Mouse (Mus musculus) NIH3T3 (cell line): ENCODE results near the gene Rnf217.
A peak's percentile ranks its signal among the peaks of the same experiment; 100 is the strongest.

ENCODE experiments used
- DNase-seq: peaks from one replicate; pipeline ENCODE4 v3.0.0-alpha.2; 2012; ENCODE audit warnings: low read depth

Gene Rnf217

DNA sequence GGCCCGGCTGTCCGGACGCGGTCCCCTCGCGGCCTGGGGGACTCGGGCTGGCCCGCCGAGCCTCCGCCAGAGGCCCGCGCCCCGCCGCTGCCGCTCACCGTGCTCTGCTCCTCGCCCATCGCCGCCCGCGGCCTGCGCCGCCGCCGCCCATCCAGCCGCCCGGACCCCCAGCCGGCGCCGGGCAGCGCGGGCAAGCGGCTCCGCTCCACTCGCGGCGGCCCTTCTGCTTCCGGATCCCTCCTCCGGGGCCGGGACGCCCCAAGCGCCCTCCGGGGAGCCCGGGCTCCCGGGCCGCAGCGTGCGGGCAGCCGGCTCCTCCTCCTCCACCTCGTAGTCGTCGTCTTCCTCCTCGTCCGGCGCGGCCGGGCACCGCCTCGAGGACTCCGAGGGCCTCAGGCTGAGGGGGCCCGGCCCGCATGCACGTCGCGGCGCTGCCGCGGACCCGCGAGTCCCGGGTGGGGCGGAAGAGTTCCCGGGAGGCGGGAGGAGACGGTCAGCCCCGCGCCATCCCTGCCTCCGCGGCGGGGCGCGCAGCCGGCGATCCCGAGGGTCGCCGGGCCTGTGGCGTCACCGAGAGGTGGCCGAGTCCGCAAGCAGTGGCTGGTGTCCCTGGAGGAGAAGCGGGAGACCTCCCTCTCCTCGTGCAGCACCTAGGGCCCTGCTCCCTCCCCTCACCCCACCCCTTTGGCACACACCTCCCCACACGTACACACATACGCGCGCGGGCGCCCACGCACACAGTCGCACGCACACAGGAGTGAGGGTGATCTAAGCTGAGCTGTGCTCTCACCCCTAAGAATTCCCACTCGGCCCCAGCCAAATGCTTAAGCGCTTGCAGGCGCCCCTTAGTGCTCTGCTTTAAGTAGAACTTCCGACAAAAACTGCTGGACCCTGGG lies at the start of gene Rnf217:
Gene Rnf217 (minus strand): TSS at position 119 of the 896 bp plus-strand sequence.
- DNase-seq: peak; percentile 88

- DNase-seq: no peak
Measured at GRCm38 (mm10) chr10:31647270-31647669, 38.3 kb upstream of the Rnf217 start.

DNA sequence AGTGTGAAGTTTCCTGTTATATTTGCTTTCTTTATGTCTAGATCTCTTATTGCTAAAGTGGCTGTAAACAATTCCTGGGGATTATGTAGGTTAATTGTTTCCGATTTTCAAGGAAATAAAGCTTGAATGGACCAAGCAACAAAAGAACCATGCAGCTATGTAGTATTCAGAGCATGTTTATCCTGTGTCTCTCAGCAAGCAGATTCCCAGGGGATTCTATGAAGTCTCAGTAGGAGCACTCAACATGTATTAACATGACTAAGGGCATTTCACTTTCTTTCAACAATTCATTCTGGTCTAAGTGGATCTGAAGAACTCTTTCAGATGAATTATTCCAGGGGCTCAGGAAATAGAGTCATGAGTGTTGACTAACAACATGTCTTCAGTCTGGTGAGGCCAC lies 37.1 kb upstream of the Rnf217 start:
- no peak for DNase-seq

DNA sequence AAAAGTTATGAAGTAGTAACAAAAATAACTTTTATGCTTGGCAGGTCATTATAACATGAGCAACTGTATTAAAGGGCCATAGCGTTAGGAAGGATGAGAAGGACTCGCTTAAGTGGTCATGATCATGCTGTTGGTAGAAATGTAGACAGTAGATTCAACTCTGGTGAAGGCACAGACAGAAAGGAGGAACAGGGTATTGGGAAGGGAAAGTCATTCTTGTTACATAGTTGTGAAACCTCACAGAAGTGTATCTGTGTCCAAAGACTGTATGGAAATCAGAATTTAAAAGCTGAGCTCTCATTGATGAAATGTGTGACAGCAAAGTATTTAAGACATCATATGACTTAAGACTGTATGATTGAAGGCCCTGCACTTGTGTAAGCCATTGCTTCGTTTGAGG lies 26.1 kb upstream of the Rnf217 start:
- DNase-seq: no peak

DNA sequence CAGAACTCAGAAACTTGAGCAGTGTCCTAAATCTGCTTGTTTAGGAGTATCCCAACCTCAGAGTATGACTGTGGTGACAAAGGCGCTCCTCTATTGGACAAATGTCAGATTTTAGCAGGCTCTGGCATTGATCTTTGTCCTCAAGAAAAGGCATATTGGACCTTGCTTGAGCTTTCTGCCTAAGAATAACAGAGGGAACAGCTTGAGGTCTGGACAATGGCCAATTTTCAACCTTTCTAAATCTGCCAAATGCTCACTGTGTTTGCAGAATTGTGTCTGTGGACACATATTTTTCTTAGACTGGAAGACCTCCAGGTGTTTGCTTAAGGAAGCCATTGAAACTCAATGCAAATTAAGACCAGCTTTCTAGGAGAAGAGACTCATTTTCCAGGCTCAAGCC lies 23.0 kb upstream of the Rnf217 start:
- no peak for DNase-seq

- no peak for DNase-seq
Measured at GRCm38 (mm10) chr10:31615355-31615754, 6.4 kb upstream of the Rnf217 start.

- DNase-seq: no peak
Measured at GRCm38 (mm10) chr10:31614111-31614510, 5.1 kb upstream of the Rnf217 start.

- DNase-seq: peak; percentile 63
Measured at GRCm38 (mm10) chr10:31608441-31609065, 431 bp downstream of the Rnf217 start.

- DNase-seq: peak; percentile 62
Measured at GRCm38 (mm10) chr10:31606981-31607867, 1.8 kb downstream of the Rnf217 start.

DNA sequence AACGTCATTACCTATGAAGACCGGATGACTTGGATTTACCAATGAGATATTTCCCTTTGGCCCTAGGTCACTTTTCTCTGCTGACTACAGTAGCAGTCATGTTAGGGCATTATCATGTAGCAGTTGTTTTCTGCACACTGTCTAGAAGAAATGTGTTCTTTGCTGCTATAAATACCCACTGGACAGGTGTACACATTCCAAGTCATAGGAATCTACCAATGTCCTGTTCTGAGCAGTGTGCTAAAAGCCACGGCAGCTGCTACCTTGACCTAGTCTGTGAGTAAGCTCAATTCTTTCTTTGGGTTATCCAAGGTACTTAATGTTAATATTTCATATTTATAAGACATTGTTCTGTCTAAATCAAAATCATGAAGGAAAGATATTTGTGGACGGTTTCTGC lies 5.1 kb downstream of the Rnf217 start:
- no peak for DNase-seq

DNA sequence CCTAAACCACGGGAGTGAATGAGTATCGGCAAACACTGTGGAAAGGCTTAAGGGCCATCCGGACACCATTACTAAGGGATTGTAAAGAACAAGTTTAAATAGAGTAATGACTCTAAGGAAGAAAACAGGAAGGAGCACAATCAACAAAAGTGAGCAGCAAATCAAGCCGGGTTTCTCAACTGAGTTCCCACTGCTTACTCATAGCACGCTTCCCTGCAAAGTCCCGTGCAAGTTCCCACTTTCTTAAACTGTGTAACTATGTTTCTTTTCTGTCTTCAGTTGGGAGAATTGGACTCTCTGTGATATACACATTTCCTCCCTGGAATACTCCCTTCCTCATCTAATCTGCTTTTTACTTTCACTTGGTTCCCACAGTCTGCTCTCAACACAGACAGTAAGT lies 8.9 kb downstream of the Rnf217 start:
- DNase-seq: no peak

DNA sequence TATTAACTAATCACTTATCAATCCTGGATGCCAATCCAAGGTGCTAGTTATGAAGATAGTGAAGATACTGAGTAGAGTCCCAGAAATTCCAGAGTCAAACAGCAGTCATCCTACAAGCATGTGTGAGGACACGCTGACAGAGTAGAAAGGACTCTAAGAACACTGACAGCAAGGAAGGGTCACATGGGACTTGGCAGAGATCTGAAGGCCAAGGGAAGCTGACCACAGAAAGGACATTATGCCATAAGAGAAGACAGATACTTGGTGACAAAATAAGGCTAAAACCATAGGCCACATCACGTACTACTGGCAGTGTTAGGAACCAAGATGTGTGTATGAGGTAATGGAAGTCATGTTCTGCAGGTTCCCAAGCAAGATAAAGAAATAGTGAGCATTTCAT lies 11.1 kb downstream of the Rnf217 start:
- DNase-seq: no peak

DNA sequence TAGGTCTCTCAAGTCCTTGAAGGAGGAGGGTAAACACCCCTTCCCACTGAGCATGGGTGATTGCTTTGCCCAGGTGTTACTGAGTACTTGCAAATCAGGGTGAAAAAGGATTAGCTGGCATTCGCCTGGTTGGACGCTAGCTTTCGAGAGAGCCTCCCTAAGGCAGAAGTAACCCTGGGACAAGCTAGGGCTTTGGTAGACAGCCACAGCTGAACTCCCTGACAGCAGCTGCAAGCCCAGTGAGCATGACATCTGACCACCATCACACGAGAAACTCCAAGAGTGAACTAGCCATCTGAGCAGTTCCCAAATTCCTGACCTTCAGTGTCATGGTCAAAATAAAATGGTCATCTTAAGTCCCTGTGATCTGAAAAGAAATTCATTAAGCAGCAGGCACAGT lies 12.2 kb downstream of the Rnf217 start:
- no peak for DNase-seq

DNA sequence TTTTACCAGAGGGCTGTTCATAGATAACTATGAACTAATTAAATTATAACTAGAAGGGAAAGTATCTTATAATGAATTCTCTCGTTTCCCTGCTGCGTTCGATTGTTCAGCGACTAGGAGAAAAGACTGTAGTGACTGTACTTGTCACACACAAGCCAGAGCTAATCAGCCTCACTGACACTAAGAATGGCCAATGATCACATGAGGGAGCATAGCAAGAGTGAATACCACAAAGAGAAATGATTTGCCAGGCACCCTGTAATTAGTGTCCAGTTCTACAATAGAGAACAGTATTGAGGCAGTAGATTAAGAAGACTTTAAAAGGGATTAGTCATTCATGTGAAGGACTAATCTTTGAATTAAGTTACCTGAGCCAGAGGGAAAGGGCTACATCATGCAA lies 13.7 kb downstream of the Rnf217 start:
- no peak for DNase-seq

- peak; percentile 84 for DNase-seq
Measured at GRCm38 (mm10) chr10:31592741-31593524, 16.1 kb downstream of the Rnf217 start.

DNA sequence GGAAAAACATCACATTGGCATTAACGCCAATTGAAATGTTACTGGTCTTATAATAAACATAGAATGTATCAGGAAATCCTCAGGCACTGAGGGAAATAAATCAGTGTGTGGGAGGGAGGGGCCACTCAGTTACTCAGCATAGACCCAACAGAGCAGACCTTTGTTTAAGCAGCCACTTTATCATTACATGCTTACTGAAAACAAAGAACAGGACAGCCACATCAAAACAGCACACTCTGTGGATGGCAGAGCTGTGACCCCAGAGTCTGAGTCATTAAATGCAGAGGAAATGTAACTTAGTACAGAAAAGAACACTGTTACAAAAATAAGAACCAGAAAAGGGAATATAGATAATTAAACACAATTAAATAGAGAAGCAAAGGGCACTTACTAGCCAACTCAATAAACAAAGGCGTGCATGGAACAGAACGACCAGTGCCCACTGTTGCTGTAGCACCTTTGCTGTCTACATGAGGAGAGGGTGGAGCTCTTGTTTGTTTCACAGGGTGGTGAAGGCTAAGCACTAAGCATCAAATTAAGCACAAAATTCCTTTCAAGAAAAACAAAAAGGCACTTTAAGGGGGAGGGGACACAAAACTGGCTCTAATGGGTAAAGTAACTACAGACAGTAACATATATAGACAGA lies 16.8 kb downstream of the Rnf217 start:
- DNase-seq: peak; percentile 29

DNA sequence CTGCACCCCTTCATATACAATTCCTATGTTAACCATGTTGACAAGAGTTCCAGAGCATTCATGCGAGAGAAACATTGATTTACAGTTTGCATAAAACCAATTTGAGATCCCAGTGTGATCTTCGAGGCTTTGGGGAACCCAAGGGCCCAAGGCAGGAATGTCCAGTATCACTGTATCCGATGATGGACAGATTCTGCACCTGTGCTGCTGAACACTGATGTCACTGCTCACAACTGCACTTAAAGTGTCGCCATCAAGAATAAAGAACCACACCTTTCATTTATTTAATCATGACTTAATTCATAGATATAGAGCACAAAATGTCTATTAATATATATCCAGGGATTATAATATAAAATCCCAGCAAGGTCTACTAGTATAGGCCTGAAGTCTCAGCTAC lies 28.3 kb downstream of the Rnf217 start:
- no peak for DNase-seq

- no peak for DNase-seq
Measured at GRCm38 (mm10) chr10:31580073-31580472, 28.9 kb downstream of the Rnf217 start.

GRCm38 (mm10) chr10:31573267-31573666 lies 35.7 kb downstream of the Rnf217 start:
- no peak for DNase-seq

- no peak for DNase-seq
Measured at GRCm38 (mm10) chr10:31557311-31557710, 51.7 kb downstream of the Rnf217 start.

DNA sequence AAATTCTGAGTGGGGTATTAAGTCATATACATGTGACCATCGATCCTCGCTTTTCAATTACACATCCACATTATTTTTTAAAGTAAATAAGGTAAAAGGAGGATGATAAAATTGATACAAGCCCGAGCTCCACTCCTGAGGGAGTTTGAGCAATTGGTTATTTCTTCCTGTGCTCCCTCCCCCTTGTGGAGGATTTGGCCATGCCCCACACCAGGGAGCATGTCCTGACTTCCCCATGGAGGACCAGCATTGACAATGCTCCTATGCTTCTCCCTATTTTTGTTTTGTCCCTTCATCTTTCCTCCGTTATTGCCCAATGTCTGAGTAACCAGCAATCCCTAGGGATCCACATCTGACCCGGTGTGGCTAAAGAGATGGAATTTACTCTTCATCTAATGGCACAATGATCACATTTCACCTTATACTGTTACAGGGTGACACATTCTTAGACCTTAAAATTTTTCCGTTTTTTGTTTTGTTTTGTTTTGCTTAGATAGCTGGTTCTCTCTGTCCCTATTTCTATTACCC lies 53.5 kb downstream of the Rnf217 start:
- DNase-seq: no peak
